Mouse (Mus musculus): ENCODE measurements around the gene Sh3rf1.

GRCm38 (mm10) chr8:61268233-61268916 is 44.7 kb downstream of the Sh3rf1 start:
- no peak for TF ChIP-seq CTCF (IDR thresholded peaks at IDR 0.05; ENCODE audit: extremely low read depth, insufficient read depth, low read length)
- no peak for TF ChIP-seq POLR2A (IDR thresholded peaks at IDR 0.05; ENCODE audit: extremely low read depth, insufficient read depth, low read length)

Data from cortical plate, adult 2 months (tissue).